Mouse (Mus musculus) cerebellum, adult 18-20 months (tissue): ENCODE measurements at regions not wholly inside any gene's neighbourhood (a gene's known extent, or its start where the extent isn't known, plus 50 kb on each side); places are given as distances from the start of the nearest gene placed in this dataset.

Source experiments
- DNase-seq, 2 experiments: peaks; one replicate each; pipeline ENCODE4 v3.0.0; 2021

DNA sequence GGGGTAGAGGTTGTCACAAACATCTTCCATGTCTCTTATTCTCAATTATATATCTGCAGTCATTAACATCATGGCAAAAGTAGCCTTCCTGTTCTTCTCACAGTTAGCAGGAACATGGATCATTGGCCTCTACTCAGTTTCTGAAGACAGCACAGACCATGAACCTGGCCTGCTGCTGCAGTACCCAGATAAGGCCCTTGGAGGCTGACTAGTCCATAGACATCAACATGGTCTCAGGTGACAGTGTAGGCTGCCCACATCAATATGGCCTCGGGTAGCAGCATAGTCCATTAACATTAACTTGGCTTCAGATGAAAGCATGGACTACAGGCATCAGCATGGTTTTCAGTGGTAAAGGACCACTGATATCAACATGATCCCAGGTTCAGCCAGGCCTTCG is 95.9 kb upstream of the Tmtc4 start:
- no peak for DNase-seq

- no peak for DNase-seq
These were observed 95.0 kb upstream of the Tmtc4 start for GRCm38 (mm10) chr14:123078804-123079203.

DNA sequence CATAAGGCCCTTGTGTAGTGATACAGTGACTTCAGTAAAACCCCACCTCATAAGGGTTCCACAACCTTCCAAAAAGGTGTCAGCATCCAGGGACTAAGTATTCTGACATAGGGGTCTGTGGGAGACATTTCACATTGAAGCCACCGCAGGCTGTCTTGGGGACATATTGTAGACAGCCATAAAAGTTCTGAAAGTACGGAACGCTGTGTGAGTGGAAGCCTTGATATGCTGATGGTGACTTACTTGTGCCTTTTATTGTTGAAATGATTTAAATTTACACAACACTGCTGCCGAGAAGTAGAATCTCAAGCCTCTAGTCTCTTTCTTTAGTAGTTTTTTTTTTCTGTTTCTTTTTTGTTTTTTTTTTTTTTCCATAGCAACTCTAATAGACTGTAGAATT is 82.5 kb upstream of the Tmtc4 start:
- no peak for DNase-seq

GRCm38 (mm10) chr14:123065566-123065965 is 81.7 kb upstream of the Tmtc4 start:
- no peak for DNase-seq

DNA sequence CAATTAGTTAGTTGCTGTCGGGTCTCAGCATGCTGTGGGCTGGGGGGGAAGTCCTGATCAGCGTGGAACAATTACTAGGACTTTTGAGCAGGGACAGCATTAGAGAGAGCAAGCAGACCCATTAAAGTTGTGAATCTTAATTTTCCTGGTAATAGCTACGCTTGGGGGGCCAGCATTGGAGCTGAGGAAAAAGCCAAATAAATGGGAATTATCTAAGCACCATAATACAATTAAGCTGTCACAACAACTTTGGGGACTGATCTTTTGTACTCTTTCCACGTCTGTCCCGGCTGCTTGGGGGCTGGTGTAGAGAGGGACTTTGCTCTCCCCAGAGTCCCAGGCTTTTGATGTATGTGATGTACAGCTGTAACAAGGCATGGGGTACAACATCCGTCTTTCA is 81.3 kb upstream of the Tmtc4 start:
- no peak for DNase-seq

DNA sequence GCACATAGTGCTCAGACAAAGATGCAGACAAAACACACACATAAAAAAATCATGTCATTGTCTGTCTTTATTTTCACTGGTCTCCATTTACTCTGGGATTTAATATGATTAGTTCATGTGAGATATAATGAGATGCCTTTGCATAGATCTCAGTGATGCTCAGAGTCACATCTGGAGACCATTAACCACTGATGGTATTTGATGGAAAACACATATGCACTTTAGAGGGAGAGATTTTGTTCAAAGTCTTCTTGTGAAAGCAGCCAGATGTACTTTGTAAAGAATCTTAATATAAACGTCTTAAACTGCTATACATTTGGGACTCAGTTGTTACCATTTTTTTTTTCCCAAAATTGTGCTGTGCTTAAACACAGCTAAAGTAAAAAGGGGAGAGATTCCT is 79.1 kb upstream of the Tmtc4 start:
- no peak for DNase-seq

- no peak for DNase-seq
These were observed 73.1 kb upstream of the Tmtc4 start for GRCm38 (mm10) chr14:123056976-123057375.

GRCm38 (mm10) chr14:123048451-123048850 is 64.6 kb upstream of the Tmtc4 start:
- DNase-seq = no peak

DNA sequence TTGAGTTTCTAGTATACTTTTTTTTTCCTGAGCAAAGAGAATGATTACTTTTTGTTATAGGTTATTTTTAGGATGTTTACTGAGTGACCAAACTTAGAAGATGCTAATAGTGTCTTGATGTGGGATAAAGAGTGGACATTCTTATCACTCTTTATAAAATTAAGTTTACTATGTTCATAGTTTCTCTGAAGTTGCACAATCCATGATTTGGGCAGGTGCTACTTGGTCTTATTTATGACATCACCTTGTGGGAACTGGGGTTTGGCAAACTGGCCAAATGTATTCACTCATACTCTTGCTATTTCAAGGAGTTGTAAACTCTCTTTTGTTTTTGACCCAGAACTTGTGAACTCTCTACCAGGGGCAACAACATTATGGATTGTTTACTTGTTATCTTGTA is 56.2 kb upstream of the Tmtc4 start:
- DNase-seq = no peak

GRCm38 (mm10) chr14:123037444-123037843 is 53.6 kb upstream of the Tmtc4 start:
- no peak for DNase-seq
